Mouse (Mus musculus) CH12F3 (cell line): ENCODE measurements around the gene Ccdc7a.

ENCODE experiments used
- in situ Hi-C: fragments of 300-500 bp; cut with MboI; formaldehyde crosslinking; loops from 2 replicates; pipeline ENCODE4 v1.14.3; 2020; ENCODE audit warnings: low sequenced_read_pairs

Ccdc7a gene

GRCm38 (mm10) chr8:128688679-128689078 is 376.6 kb downstream of the Ccdc7a start:
- in situ Hi-C loops, result no loop called here

DNA sequence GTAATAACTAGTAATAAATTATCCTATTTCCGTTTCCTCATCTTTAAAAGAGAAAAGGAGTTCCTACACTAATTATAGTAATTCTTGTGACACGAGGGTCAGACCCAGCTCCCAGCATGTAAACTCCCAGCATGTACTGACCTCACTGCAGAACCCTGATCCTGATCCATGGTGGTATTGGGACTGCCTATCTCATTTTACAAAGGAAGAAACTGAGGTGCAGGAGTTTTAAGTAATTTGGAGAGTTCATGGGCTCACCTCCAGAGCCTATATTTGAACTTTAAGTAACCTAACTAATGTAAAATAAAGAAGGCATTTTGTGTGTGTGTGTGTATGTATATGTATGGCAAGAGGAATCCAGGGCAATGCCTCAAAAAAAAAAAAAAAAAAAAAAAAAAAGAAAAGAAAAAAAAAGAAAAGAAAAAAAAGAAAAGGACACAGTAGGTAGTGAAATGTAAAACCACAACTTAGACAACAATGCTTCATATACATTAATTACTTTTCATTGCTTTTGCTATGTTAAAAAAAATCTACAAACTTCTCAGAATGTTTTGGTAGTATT is 378.8 kb downstream of the Ccdc7a start:
- in situ Hi-C loops, result no loop called here

GRCm38 (mm10) chr8:128685507-128686428 is 379.5 kb downstream of the Ccdc7a start, which contains the start of gene Itgb1:
Gene Itgb1 (plus strand): TSS chr8:128685654.
- in situ Hi-C loops, result no loop called here

- in situ Hi-C loops, result no loop called here
Measured at GRCm38 (mm10) chr8:128684609-128685506, 380.5 kb downstream of the Ccdc7a start.
